Mouse (Mus musculus) cerebellum, adult 2 months (tissue): ENCODE measurements around the gene Sp2. TPM values are rescaled to one million over a fixed set of nuclear protein-coding genes. Genes with fewer than 3 reads are reported as not detected.
A peak's percentile ranks its signal among the peaks of the same experiment; 100 is the strongest.

Experiments
- DNase-seq, 2 experiments: peaks; one replicate each; pipeline ENCODE4 v3.0.0; 2021
- H3K27ac ChIP-seq: fragments of 200-500 bp; 2 replicates; pipeline ENCODE4 v1.5.1; 2012; ENCODE audit warnings: low read length, control low read depth, inconsistent platforms; ENCODE audit not compliant: insufficient read depth
- H3K27me3 ChIP-seq: fragments of 200-500 bp; 2 replicates; pipeline ENCODE4 v1.6.1; 2012; ENCODE audit warnings: inconsistent platforms, mild to moderate bottlenecking, low read length, moderate library complexity; ENCODE audit not compliant: control insufficient read depth, insufficient read depth
- H3K4me1 ChIP-seq: fragments of 200-500 bp; 2 replicates; pipeline ENCODE4 v1.6.1; 2011; ENCODE audit warnings: low read length; ENCODE audit not compliant: control insufficient read depth, insufficient read depth
- H3K4me3 ChIP-seq: fragments of 200-500 bp; replicated peaks from 2 replicates; pipeline ENCODE3; 2011; ENCODE audit warnings: mild to moderate bottlenecking, low read depth, low read length, control low read depth; ENCODE audit not compliant: insufficient read depth
- CTCF ChIP-seq: fragments of 200-500 bp; IDR thresholded peaks from 2 replicates; pipeline ENCODE4 v1.5.1; 2011; ENCODE audit warnings: low read depth, mild to moderate bottlenecking, control low read depth, low read length, moderate library complexity, borderline replicate concordance; ENCODE audit not compliant: insufficient read depth
- POLR2A ChIP-seq: fragments of 200-500 bp; IDR thresholded peaks from 2 replicates; pipeline ENCODE4 v1.6.1; 2011; ENCODE audit warnings: low read length, control low read depth, borderline replicate concordance; ENCODE audit not compliant: insufficient read depth
- WGBS: fragments of 180-500 bp; shearing (Covaris S2); methylation state at CpG from one replicate; pipeline ENCODE4 v1.1.7; 2018; 5-methylcytosine and 5-hydroxymethylcytosine counted together
- polyA plus RNA-seq: library from polyadenylated mRNA; depleted of rRNA; stranded (reverse); fragments of >200 nt; gene quantifications from 2 replicates; pipeline ENCODE4 v1.2.3, GENCODE M21; 2012; rRNA removed

Sp2 gene
- polyA plus RNA-seq, result 15.4 and 18.4 TPM in 2 replicates

DNA sequence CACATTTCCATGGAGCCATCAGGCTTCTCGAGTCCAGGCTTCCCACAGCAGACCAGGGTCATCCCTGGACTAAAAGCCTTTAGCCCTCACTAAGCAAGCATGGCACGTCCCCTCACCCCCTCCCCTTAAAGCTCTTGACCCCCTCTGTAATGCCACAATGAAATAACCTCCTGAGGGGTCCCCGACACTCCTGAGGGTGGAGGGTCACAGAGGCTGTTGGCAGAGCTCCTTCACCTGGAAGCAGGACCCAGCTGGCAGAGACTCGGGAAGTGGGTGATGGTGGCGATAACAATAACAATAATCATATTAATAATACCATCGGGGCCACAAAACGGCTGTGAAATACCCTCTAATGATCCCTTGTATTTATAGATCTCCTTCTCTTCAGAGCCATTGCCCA lies at the start of gene Sp2:
Gene Sp2, minus strand, starts transcription at position 101 of the 400 bp plus-strand sequence.
- DNase-seq, result no peak
- TF ChIP-seq CTCF (no peak), POLR2A (no peak)
- no peaks in the 10 kb centered on the region for H3K27me3 ChIP-seq
- H3K27ac ChIP-seq, result no peak within 1 kb of the TSS
- 76% methylated on average over 7 of the region's 7 CpGs for WGBS
- peak within 1 kb of the TSS; percentile 28 for H3K4me3 ChIP-seq
- peaks cover 3% of the 10 kb centered on the region for H3K4me1 ChIP-seq

- Histone ChIP-seq H3K27me3 (no peaks in the 10 kb centered on the region), H3K27ac (no peak overlapping the region), H3K4me3 (no peak overlapping the region), H3K4me1 (peaks cover 9% of the 10 kb centered on the region)
- DNase-seq, result no peak
- TF ChIP-seq CTCF (no peak), POLR2A (no peak)
- WGBS, result 93% methylated on average over 4 of the region's 4 CpGs
Measured at GRCm38 (mm10) chr11:97032499-97032898, 49.7 kb upstream of the Sp2 start.

- Histone ChIP-seq H3K27ac (no peak overlapping the region), H3K4me3 (no peak overlapping the region), H3K4me1 (peaks cover 9% of the 10 kb centered on the region), H3K27me3 (no peaks in the 10 kb centered on the region)
- WGBS, result 70% methylated on average over 12 of the region's 12 CpGs
- no peak for TF ChIP-seq CTCF
- TF ChIP-seq POLR2A, result no peak
- no peak for DNase-seq
Measured at GRCm38 (mm10) chr11:97031977-97032376, 49.2 kb upstream of the Sp2 start.

GRCm38 (mm10) chr11:97030426-97030825 lies 47.7 kb upstream of the Sp2 start:
- Histone ChIP-seq H3K27ac (no peak overlapping the region), H3K4me3 (peak overlapping the region; percentile 86), H3K27me3 (no peaks in the 10 kb centered on the region), H3K4me1 (peaks cover 3% of the 10 kb centered on the region; the same call in 1 of the 2 replicates)
- WGBS, result 18% methylated on average over 15 of the region's 15 CpGs
- no peak for DNase-seq
- no peak for TF ChIP-seq CTCF
- TF ChIP-seq POLR2A, result no peak

DNA sequence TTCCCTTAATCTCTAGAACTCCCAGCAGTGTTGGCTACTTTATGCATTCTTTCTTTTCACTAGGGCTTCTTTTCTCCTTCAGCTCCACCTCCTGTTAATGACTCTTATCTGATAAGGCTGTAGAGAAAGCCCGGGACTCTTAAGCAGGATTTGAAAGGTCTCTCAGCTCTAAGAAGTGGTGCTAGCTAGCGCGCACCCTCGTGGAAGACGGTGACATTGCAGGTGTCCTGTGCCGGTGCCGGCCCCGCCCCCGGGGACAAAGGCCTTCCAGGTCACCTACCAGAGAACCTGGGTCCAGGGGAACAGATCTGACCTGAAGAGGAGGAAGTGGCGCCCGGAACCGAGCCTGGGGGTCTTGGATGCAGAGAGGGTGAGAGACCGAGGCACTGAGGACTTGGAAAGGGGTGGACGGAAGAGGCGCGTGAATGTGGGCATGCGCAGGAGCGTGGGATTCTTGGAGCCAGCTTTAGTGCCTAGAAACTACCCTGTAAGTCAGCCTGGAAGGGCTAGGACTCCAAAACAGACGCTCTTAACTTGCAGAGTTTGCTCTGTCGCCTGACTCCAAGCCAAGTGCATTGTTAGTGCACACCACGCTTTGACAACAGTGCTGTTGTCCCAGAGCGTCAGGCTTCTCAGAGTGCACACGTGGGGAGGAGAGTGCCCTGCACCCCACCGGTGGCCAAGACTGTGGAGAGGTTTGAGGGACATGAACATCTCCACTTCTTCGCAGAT lies 47.1 kb upstream of the Sp2 start, which contains the start of gene Scrn2:
Gene Scrn2, plus strand, starts transcription at position 253 of the 732 bp plus-strand sequence.
- DNase-seq, result peak; percentile 79 to 90
- TF ChIP-seq CTCF (peak; percentile 91), POLR2A (no peak)
- under 1% methylated on average over 25 of the region's 25 CpGs for WGBS
- Histone ChIP-seq H3K27me3 (no peaks in the 10 kb centered on the region), H3K27ac (no peak within 1 kb of the TSS), H3K4me1 (peaks cover 3% of the 10 kb centered on the region; the same call in 1 of the 2 replicates), H3K4me3 (peak within 1 kb of the TSS; percentile 86)

GRCm38 (mm10) chr11:97025721-97026344 lies 43.1 kb upstream of the Sp2 start:
- peaks cover 3% of the 10 kb centered on the region; the same call in 1 of the 2 replicates for H3K4me1 ChIP-seq
- H3K4me3 ChIP-seq, result peak overlapping the region; percentile 48
- peak; percentile 23; the same call in 1 of the 2 replicates for TF ChIP-seq POLR2A
- peak; percentile 92 for TF ChIP-seq CTCF
- H3K27ac ChIP-seq, result no peak overlapping the region
- no peaks in the 10 kb centered on the region; the same call in 1 of the 2 replicates for H3K27me3 ChIP-seq
- peak; percentile 82 to 88 for DNase-seq
- 7% methylated on average over 17 of the region's 17 CpGs for WGBS

GRCm38 (mm10) chr11:97024977-97025376 lies 42.2 kb upstream of the Sp2 start:
- WGBS, result 74% methylated on average over 10 of the region's 10 CpGs

More at GRCm38 (mm10) chr11:97024977-97025376, 42.2 kb upstream of the Sp2 start:
- H3K27me3 ChIP-seq, result no peaks in the 10 kb centered on the region; the same call in 1 of the 2 replicates
- no peak for TF ChIP-seq CTCF
- no peak overlapping the region for H3K27ac ChIP-seq
- H3K4me3 ChIP-seq, result no peak overlapping the region
- H3K4me1 ChIP-seq, result no peaks in the 10 kb centered on the region
- no peak for DNase-seq
